Mouse (Mus musculus) limb, embryonic 15.5 days (tissue): ENCODE results near the gene Comp. TPM values are rescaled to one million over a fixed set of nuclear protein-coding genes. Genes with fewer than 3 reads are reported as not detected.

ENCODE experiments used
- ATAC-seq: fragments of 200-750 bp; cut with Nextera tagmentation; 2 replicates; pipeline ENCODE4 v1.8.0; 2017; ENCODE audit warnings: low read depth, moderate TSS enrichment; ENCODE audit not compliant: insufficient number of reproducible peaks, low FRiP score, low TSS enrichment
- H3K27ac ChIP-seq: fragments of 300-500 bp; sonication (generic); 2 replicates; pipeline ENCODE4 v1.5.1; 2015; ENCODE audit warnings: moderate library complexity, mild to moderate bottlenecking, inconsistent platforms
- H3K27me3 ChIP-seq: fragments of 300-500 bp; sonication (generic); 2 replicates; pipeline ENCODE4 v1.6.1; 2015; ENCODE audit warnings: inconsistent platforms
- H3K36me3 ChIP-seq: fragments of 300-500 bp; sonication (generic); 2 replicates; pipeline ENCODE4 v1.6.1; 2015; ENCODE audit warnings: inconsistent platforms
- H3K4me1 ChIP-seq: fragments of 300-500 bp; sonication (generic); 2 replicates; pipeline ENCODE4 v1.6.1; 2015; ENCODE audit warnings: inconsistent platforms
- H3K4me2 ChIP-seq: fragments of 300-500 bp; sonication (generic); 2 replicates; pipeline ENCODE4 v1.6.1; 2015; ENCODE audit warnings: mild to moderate bottlenecking, inconsistent platforms
- H3K4me3 ChIP-seq: fragments of 300-500 bp; sonication (generic); 2 replicates; pipeline ENCODE4 v1.5.1; 2015; ENCODE audit warnings: mild to moderate bottlenecking, inconsistent platforms
- H3K9ac ChIP-seq: fragments of 300-500 bp; sonication (generic); 2 replicates; pipeline ENCODE4 v1.6.1; 2015; ENCODE audit warnings: inconsistent platforms
- H3K9me3 ChIP-seq: fragments of 300-500 bp; sonication (generic); 2 replicates; pipeline ENCODE4 v1.6.1; 2016; ENCODE audit warnings: inconsistent platforms
- WGBS: fragments of 180-500 bp; shearing (Covaris S2); methylation state at CpG from one replicate; pipeline ENCODE4 v1.1.7; 2015; 5-methylcytosine and 5-hydroxymethylcytosine counted together
- polyA plus RNA-seq: library from polyadenylated mRNA; unstranded; fragments of >200 nt; fragmentation: Nextera tagmentation; extraction: Ambion mirVana; gene quantifications from 2 replicates; pipeline ENCODE4 v1.2.1, GENCODE M21; 2015

Comp gene
- polyA plus RNA-seq = 101 and 104 TPM in 2 replicates

- Histone ChIP-seq H3K36me3 (no peaks in the 10 kb centered on the region), H3K4me3 (peak within 1 kb of the TSS; percentile 47), H3K4me2 (peak within 1 kb of the TSS; percentile 70), H3K27me3 (peaks cover 71% of the 10 kb centered on the region), H3K27ac (peak within 1 kb of the TSS; percentile 83), H3K9me3 (no peaks in the 10 kb centered on the region), H3K9ac (peak within 1 kb of the TSS; percentile 26; the same call in 1 of the 2 replicates), H3K4me1 (peaks cover 65% of the 10 kb centered on the region)
- ATAC-seq = no peak
- 3% methylated on average over 47 of the region's 47 CpGs for WGBS
These were observed at the start of gene Comp for GRCm38 (mm10) chr8:70373397-70374317. TSS of gene Comp (plus strand) at chr8:70373558.

- H3K36me3 ChIP-seq = peaks cover 54% of the 10 kb centered on the region
- no peak overlapping the region for H3K4me3 ChIP-seq
- H3K4me2 ChIP-seq = no peak overlapping the region
- no peak overlapping the region for H3K27ac ChIP-seq
- H3K9me3 ChIP-seq = no peaks in the 10 kb centered on the region
- 87% methylated on average over 3 of the region's 3 CpGs for WGBS
- no peak overlapping the region for H3K9ac ChIP-seq
- ATAC-seq = no peak
- H3K4me1 ChIP-seq = 0 out of 2 replicates have a peak, but pooled peaks cover 2% of the 10 kb centered on the region
- no peaks in the 10 kb centered on the region for H3K27me3 ChIP-seq
These were observed 49.6 kb upstream of the Comp start for GRCm38 (mm10) chr8:70323716-70324115.

- Histone ChIP-seq H3K4me3 (no peak overlapping the region), H3K4me2 (no peak overlapping the region), H3K27me3 (0 out of 2 replicates have a peak, but pooled peaks cover 10% of the 10 kb centered on the region), H3K9me3 (no peaks in the 10 kb centered on the region), H3K4me1 (peaks cover 34% of the 10 kb centered on the region), H3K27ac (no peak overlapping the region), H3K36me3 (peaks cover 49% of the 10 kb centered on the region), H3K9ac (no peak overlapping the region)
- whole genome bisulfite sequencing = 89% methylated on average over 6 of the region's 6 CpGs
- no peak for ATAC-seq
These were observed 45.8 kb upstream of the Comp start for GRCm38 (mm10) chr8:70327512-70327911.

GRCm38 (mm10) chr8:70329124-70329834 is 44.1 kb upstream of the Comp start, which contains the start of gene Gdf1:
TSS of gene Gdf1 (plus strand) at chr8:70329817.
- Histone ChIP-seq H3K9ac (no peak within 1 kb of the TSS), H3K9me3 (no peaks in the 10 kb centered on the region), H3K4me1 (peaks cover 33% of the 10 kb centered on the region), H3K27me3 (0 out of 2 replicates have a peak, but pooled peaks cover 10% of the 10 kb centered on the region), H3K36me3 (peaks cover 51% of the 10 kb centered on the region), H3K4me2 (peak within 1 kb of the TSS; percentile 36), H3K4me3 (peak within 1 kb of the TSS; percentile 11), H3K27ac (no peak within 1 kb of the TSS)
- ATAC-seq = no peak
- 30% methylated on average over 14 of the region's 14 CpGs for WGBS

GRCm38 (mm10) chr8:70329835-70330740 is 43.3 kb upstream of the Comp start:
- Histone ChIP-seq H3K27me3 (0 out of 2 replicates have a peak, but pooled peaks cover 10% of the 10 kb centered on the region), H3K9ac (no peak overlapping the region), H3K9me3 (no peaks in the 10 kb centered on the region), H3K36me3 (peaks cover 52% of the 10 kb centered on the region), H3K4me3 (peak overlapping the region; percentile 11), H3K4me1 (peaks cover 33% of the 10 kb centered on the region), H3K27ac (no peak overlapping the region), H3K4me2 (peak overlapping the region; percentile 36)
- 0 out of 2 replicates have a peak, but pooled peaks have one; percentile 2 for ATAC-seq
- WGBS = 13% methylated on average over 45 of the region's 45 CpGs

- Histone ChIP-seq H3K4me1 (peaks cover 33% of the 10 kb centered on the region), H3K27ac (no peak overlapping the region), H3K4me3 (peak overlapping the region; percentile 11), H3K4me2 (peak overlapping the region; percentile 36), H3K36me3 (peaks cover 56% of the 10 kb centered on the region), H3K9me3 (no peaks in the 10 kb centered on the region), H3K27me3 (0 out of 2 replicates have a peak, but pooled peaks cover 10% of the 10 kb centered on the region), H3K9ac (no peak overlapping the region)
- WGBS = 38% methylated on average over 53 of the region's 53 CpGs
- ATAC-seq = peak; percentile 73
These were observed 42.5 kb upstream of the Comp start for GRCm38 (mm10) chr8:70330741-70331364.

GRCm38 (mm10) chr8:70331526-70331925 is 41.8 kb upstream of the Comp start:
- no peak overlapping the region for H3K4me3 ChIP-seq
- 0 out of 2 replicates have a peak, but pooled peaks cover 10% of the 10 kb centered on the region for H3K27me3 ChIP-seq
- 76% methylated on average over 19 of the region's 19 CpGs for WGBS
- H3K4me2 ChIP-seq = no peak overlapping the region
- no peaks in the 10 kb centered on the region for H3K9me3 ChIP-seq
- ATAC-seq = no peak
- H3K36me3 ChIP-seq = peaks cover 60% of the 10 kb centered on the region
- peaks cover 33% of the 10 kb centered on the region for H3K4me1 ChIP-seq
- H3K9ac ChIP-seq = no peak overlapping the region
- no peak overlapping the region for H3K27ac ChIP-seq

DNA sequence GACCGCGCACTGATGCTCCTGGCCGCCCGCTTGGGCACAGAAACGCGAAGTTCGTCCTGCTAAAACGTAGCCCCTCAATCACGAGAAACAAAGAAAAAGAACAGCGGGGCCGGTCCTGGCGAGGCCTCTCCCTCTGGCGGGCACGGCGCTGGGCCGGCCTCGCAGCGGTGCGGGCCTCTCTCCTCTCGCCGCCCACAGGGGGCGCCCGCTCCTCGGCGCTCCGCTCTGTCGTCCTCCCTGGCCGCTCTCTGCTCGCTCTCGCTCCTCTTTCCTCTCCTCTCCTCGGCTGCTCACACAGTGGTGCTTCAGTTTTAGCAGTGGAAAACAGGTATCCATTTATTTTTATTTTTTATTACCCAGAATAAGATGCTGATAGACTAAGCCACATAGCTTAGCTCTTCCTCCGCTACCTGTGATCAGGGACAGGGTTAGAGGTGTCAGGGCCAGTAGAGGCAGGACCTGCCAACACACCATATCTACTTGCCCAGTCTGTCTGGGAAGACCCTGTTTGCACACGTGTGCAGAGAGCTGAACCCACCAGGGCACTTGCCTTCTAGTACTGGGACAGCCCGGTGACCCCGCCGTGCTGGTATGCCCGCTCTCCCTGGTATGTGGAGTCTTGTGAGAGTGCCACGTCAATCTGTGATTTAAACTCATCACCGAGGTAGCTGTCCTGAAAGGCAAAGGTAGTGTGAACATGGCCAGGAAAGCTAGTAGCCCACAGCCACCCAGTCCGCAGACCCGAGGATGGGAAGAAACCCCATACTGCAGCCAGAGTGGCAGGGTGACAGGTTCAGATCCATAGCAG is 41.1 kb upstream of the Comp start:
- H3K27ac ChIP-seq = 0 out of 2 replicates have a peak overlapping the region, but pooled peaks have one; percentile 50
- 0 out of 2 replicates have a peak overlapping the region, but pooled peaks have one; percentile 0 for H3K4me2 ChIP-seq
- H3K9ac ChIP-seq = no peak overlapping the region
- peak; percentile 60; the same call in 1 of the 2 replicates for ATAC-seq
- H3K36me3 ChIP-seq = peaks cover 65% of the 10 kb centered on the region
- H3K9me3 ChIP-seq = no peaks in the 10 kb centered on the region
- 30% methylated on average over 38 of the region's 41 CpGs for WGBS
- H3K27me3 ChIP-seq = 0 out of 2 replicates have a peak, but pooled peaks cover 10% of the 10 kb centered on the region
- H3K4me3 ChIP-seq = no peak overlapping the region
- peaks cover 33% of the 10 kb centered on the region for H3K4me1 ChIP-seq

DNA sequence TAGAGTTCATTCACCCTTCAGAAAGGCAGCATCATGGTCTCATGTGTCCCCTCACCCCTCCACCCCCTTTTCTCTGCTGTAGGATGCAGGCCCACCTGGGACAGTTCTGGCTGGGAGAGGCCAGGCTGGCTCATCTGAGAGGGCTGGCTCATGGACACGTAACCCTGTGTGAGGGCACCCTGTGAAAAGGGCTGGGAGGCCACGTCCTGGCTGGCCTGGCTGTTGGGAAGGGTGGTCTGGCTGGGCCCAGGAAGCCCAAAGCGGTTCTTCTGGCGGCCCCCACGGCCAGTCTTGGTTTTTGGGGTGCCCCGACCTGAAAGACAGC is 40.5 kb upstream of the Comp start:
- Histone ChIP-seq H3K9ac (no peak overlapping the region), H3K4me3 (no peak overlapping the region), H3K27me3 (0 out of 2 replicates have a peak, but pooled peaks cover 10% of the 10 kb centered on the region), H3K4me2 (no peak overlapping the region), H3K36me3 (peaks cover 65% of the 10 kb centered on the region), H3K9me3 (no peaks in the 10 kb centered on the region), H3K27ac (no peak overlapping the region), H3K4me1 (peaks cover 33% of the 10 kb centered on the region)
- WGBS = 95% methylated on average over 6 of the region's 6 CpGs
- ATAC-seq = no peak

GRCm38 (mm10) chr8:70338931-70339330 is 34.4 kb upstream of the Comp start:
- H3K4me1 ChIP-seq = peaks cover 9% of the 10 kb centered on the region
- no peak for ATAC-seq
- H3K27me3 ChIP-seq = no peaks in the 10 kb centered on the region
- H3K9ac ChIP-seq = no peak overlapping the region
- H3K9me3 ChIP-seq = no peaks in the 10 kb centered on the region
- H3K4me2 ChIP-seq = no peak overlapping the region
- H3K36me3 ChIP-seq = peaks cover 100% of the 10 kb centered on the region
- no peak overlapping the region for H3K4me3 ChIP-seq
- H3K27ac ChIP-seq = no peak overlapping the region
- 89% methylated on average over 7 of the region's 7 CpGs for WGBS
